Mouse (Mus musculus): Measurements from ENCODE around the gene Blvrb. TPM values are rescaled to one million over a fixed set of nuclear protein-coding genes. Genes with fewer than 3 reads are reported as not detected.

Gene Blvrb
- total and polyA plus RNA-seq, 2 experiments from 2014 or later, result 19.7 to 23.4 TPM

- H3K27me3 ChIP-seq (ENCODE audit: insufficient read depth, low read length), result no peaks in the 10 kb centered on the region
- H3K4me1 ChIP-seq (ENCODE audit: insufficient read depth, low read length), result no peaks in the 10 kb centered on the region
- H3K4me2 ChIP-seq (ENCODE audit: low read depth, low read length), result no peak overlapping the region
- H3K9ac ChIP-seq (replicated peaks; ENCODE audit: low read length), result no peak overlapping the region
- no peaks in the 10 kb centered on the region for H3K9me3 ChIP-seq (ENCODE audit: low read length)
- no peak for DNase-seq (ENCODE audit: low spot score)
- TF ChIP-seq CTCF (IDR thresholded peaks at IDR 0.05; ENCODE audit: low read depth), result peak; percentile 28; the same call in 1 of the 2 replicates
- WGBS, result 64% methylated on average over 2 of the region's 2 CpGs
- no peaks in the 10 kb centered on the region; the same call in 1 of the 2 replicates for H3K36me3 ChIP-seq (ENCODE audit: insufficient read depth, low read length)
- H3K27ac ChIP-seq, result no peak overlapping the region
- ATAC-seq, result no peak
- no peak overlapping the region for H3K4me3 ChIP-seq (ENCODE audit: low read length)
These were observed 18.6 kb upstream of the Blvrb start for GRCm38 (mm10) chr7:27429135-27429534.

- no peak for TF ChIP-seq CTCF (IDR thresholded peaks at IDR 0.05; ENCODE audit: low read depth)
- Histone ChIP-seq H3K27me3 (ENCODE audit: insufficient read depth, low read length) (no peaks in the 10 kb centered on the region), H3K4me2 (ENCODE audit: low read depth, low read length) (no peak overlapping the region), H3K36me3 (ENCODE audit: insufficient read depth, low read length) (no peaks in the 10 kb centered on the region), H3K27ac (no peak overlapping the region), H3K9me3 (ENCODE audit: low read length) (no peaks in the 10 kb centered on the region), H3K4me3 (ENCODE audit: low read length) (no peak overlapping the region), H3K9ac (replicated peaks; ENCODE audit: low read length) (no peak overlapping the region), H3K4me1 (ENCODE audit: insufficient read depth, low read length) (no peaks in the 10 kb centered on the region)
- whole genome bisulfite sequencing, result 34% methylated on average over 10 of the region's 10 CpGs
- ATAC-seq, result no peak
- DNase-seq (ENCODE audit: low spot score), result no peak
These were observed 14.4 kb upstream of the Blvrb start for GRCm38 (mm10) chr7:27433349-27433748.

GRCm38 (mm10) chr7:27433794-27434193 is 14.0 kb upstream of the Blvrb start:
- no peak for ATAC-seq
- H3K4me2 ChIP-seq (ENCODE audit: low read depth, low read length), result no peak overlapping the region
- no peak overlapping the region for H3K4me3 ChIP-seq (ENCODE audit: low read length)
- no peaks in the 10 kb centered on the region for H3K36me3 ChIP-seq (ENCODE audit: insufficient read depth, low read length)
- H3K27ac ChIP-seq, result no peak overlapping the region
- no peak for DNase-seq (ENCODE audit: low spot score)
- no peaks in the 10 kb centered on the region for H3K4me1 ChIP-seq (ENCODE audit: insufficient read depth, low read length)
- H3K27me3 ChIP-seq (ENCODE audit: insufficient read depth, low read length), result no peaks in the 10 kb centered on the region
- 22% methylated on average over 10 of the region's 10 CpGs for WGBS
- H3K9ac ChIP-seq (replicated peaks; ENCODE audit: low read length), result no peak overlapping the region
- TF ChIP-seq CTCF (IDR thresholded peaks at IDR 0.05; ENCODE audit: low read depth), result no peak
- no peaks in the 10 kb centered on the region for H3K9me3 ChIP-seq (ENCODE audit: low read length)

GRCm38 (mm10) chr7:27437544-27437943 is 10.2 kb upstream of the Blvrb start:
- no peak overlapping the region for H3K27ac ChIP-seq
- H3K36me3 ChIP-seq (ENCODE audit: insufficient read depth, low read length), result peaks cover 3% of the 10 kb centered on the region; the same call in 1 of the 2 replicates
- H3K9ac ChIP-seq (replicated peaks; ENCODE audit: low read length), result no peak overlapping the region
- ATAC-seq (no peak), DNase-seq (ENCODE audit: low spot score) (peak; percentile 33)
- H3K27me3 ChIP-seq (ENCODE audit: insufficient read depth, low read length), result no peaks in the 10 kb centered on the region
- H3K4me1 ChIP-seq (ENCODE audit: insufficient read depth, low read length), result no peaks in the 10 kb centered on the region
- H3K4me2 ChIP-seq (ENCODE audit: low read depth, low read length), result no peak overlapping the region
- no peaks in the 10 kb centered on the region for H3K9me3 ChIP-seq (ENCODE audit: low read length)
- peak; percentile 55 for TF ChIP-seq CTCF (IDR thresholded peaks at IDR 0.05; ENCODE audit: low read depth)
- H3K4me3 ChIP-seq (ENCODE audit: low read length), result no peak overlapping the region
- 60% methylated on average over 5 of the region's 5 CpGs for WGBS

- WGBS, result 77% methylated on average over 4 of the region's 4 CpGs
- Histone ChIP-seq H3K9ac (replicated peaks; ENCODE audit: low read length) (no peak overlapping the region), H3K9me3 (ENCODE audit: low read length) (no peaks in the 10 kb centered on the region), H3K4me1 (ENCODE audit: insufficient read depth, low read length) (no peaks in the 10 kb centered on the region), H3K27me3 (ENCODE audit: insufficient read depth, low read length) (no peaks in the 10 kb centered on the region), H3K4me2 (ENCODE audit: low read depth, low read length) (no peak overlapping the region), H3K4me3 (ENCODE audit: low read length) (no peak overlapping the region), H3K27ac (no peak overlapping the region), H3K36me3 (ENCODE audit: insufficient read depth, low read length) (peaks cover 3% of the 10 kb centered on the region; the same call in 1 of the 2 replicates)
- ATAC-seq (no peak), DNase-seq (ENCODE audit: low spot score) (no peak)
- peak; percentile 54 for TF ChIP-seq CTCF (IDR thresholded peaks at IDR 0.05; ENCODE audit: low read depth)
These were observed 7.8 kb upstream of the Blvrb start for GRCm38 (mm10) chr7:27440014-27440413.

- ATAC-seq, result 0 out of 2 replicates have a peak, but pooled peaks have one; percentile 1
- 2% methylated on average over 15 of the region's 18 CpGs for WGBS
- Histone ChIP-seq H3K4me2 (ENCODE audit: low read depth, low read length) (peak overlapping the region; percentile 67), H3K27ac (peak overlapping the region; percentile 83), H3K9ac (replicated peaks; ENCODE audit: low read length) (peak overlapping the region; percentile 86), H3K4me3 (ENCODE audit: low read length) (peak overlapping the region; percentile 61), H3K36me3 (ENCODE audit: insufficient read depth, low read length) (no peaks in the 10 kb centered on the region; the same call in 1 of the 2 replicates), H3K9me3 (ENCODE audit: low read length) (no peaks in the 10 kb centered on the region), H3K27me3 (ENCODE audit: insufficient read depth, low read length) (no peaks in the 10 kb centered on the region), H3K4me1 (ENCODE audit: insufficient read depth, low read length) (no peaks in the 10 kb centered on the region)
- DNase-seq (ENCODE audit: low spot score), result peak; percentile 18
- no peak for TF ChIP-seq CTCF (IDR thresholded peaks at IDR 0.05; ENCODE audit: low read depth)
These were observed 1.7 kb upstream of the Blvrb start for GRCm38 (mm10) chr7:27446051-27446450.

All from hindbrain, postnatal 0 days (tissue).